Mouse (Mus musculus) inflammation-experienced regulatory T-cells (primary cell): Measurements from ENCODE around the gene Ccdc3. TPM values are rescaled to one million over a fixed set of nuclear protein-coding genes. Genes with fewer than 3 reads are reported as not detected.

Source experiments
- polyA plus RNA-seq, 2 experiments: library from polyadenylated mRNA; unstranded; fragments of 100-300 nt; shearing (Covaris generic); gene quantifications; one replicate each; pipeline ENCODE4 v1.2.1; 2017

The Ccdc3 gene
- under 1 TPM; 0.13 to 0.82 TPM for polyA plus RNA-seq

DNA sequence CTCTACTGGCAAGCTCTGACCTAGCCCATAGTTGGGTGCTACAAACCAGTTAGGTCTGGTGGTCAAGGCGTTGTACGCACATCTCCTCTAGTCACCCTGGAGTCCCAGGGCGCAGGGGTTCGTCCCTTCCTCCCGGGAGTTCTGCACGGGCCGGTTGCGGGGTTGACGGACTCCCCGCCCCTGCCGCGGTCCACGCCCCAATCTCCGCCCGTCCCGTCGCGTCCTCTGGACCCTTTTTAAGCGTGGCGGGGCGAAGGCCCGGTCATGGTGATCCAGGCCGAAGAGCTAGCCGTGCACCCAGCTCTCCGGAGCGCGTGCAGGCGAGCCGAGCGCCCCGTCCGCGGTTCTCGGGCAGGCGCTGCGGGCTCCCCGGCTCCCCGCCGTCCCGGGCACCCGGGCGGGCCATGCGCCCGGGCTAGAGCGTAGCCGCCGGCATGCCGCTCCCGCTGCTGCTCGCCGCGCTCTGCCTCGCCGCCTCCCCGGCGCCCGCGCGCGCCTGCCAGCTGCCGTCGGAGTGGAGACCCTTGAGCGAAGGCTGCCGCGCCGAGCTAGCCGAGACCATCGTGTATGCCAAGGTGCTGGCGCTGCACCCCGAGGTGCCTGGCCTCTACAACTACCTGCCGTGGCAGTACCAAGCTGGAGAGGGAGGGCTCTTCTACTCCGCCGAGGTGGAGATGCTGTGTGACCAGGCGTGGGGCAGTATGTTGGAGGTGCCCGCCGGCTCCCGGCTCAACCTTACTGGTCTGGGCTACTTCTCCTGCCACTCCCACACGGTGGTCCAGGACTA, at the start of gene Ccdc3:
Gene Ccdc3, plus strand, starts transcription at position 277 of the 787 bp plus-strand sequence.

Other genes with a start within 250 kb of the Ccdc3 start
- gene Phyh, start 218.8 kb upstream of the Ccdc3 start, polyA plus RNA-seq, result 10 to 100 TPM; 73.5 to 87.3 TPM
- gene Ucma, start 161.7 kb upstream of the Ccdc3 start, polyA plus RNA-seq, result under 1 TPM in 1 of 2 experiments, not detected in 1; 0.94 TPM
- gene Mcm10, start 125.0 kb upstream of the Ccdc3 start, polyA plus RNA-seq, result 1 to 10 TPM in 1 of 2 experiments, under 1 TPM in 1; 0.93 to 3.7 TPM
- gene Optn, start 73.7 kb upstream of the Ccdc3 start, polyA plus RNA-seq, result 1 to 10 TPM; 1.3 to 2.1 TPM